Mouse (Mus musculus) heart, embryonic 11.5 days (tissue): ENCODE measurements around the gene Cort. TPM values are rescaled to one million over a fixed set of nuclear protein-coding genes. Genes with fewer than 3 reads are reported as not detected.

Source experiments
- ATAC-seq: fragments of 200-750 bp; cut with Nextera tagmentation; replicated peaks from 2 replicates; pipeline ENCODE4 v1.8.0; 2017; ENCODE audit warnings: moderate library complexity; ENCODE audit not compliant: insufficient number of reproducible peaks, low FRiP score, low TSS enrichment
- H3K27ac ChIP-seq: fragments of 300-500 bp; sonication (generic); 2 replicates; pipeline ENCODE4 v1.5.1; 2014; ENCODE audit warnings: mild to moderate bottlenecking, low read depth, low read length
- H3K27me3 ChIP-seq: fragments of 300-500 bp; sonication (generic); 2 replicates; pipeline ENCODE4 v1.6.1; 2014; ENCODE audit warnings: mild to moderate bottlenecking, low read length, mixed read lengths; ENCODE audit not compliant: control insufficient read depth, insufficient read depth
- H3K36me3 ChIP-seq: fragments of 300-500 bp; sonication (generic); 2 replicates; pipeline ENCODE4 v1.6.1; 2014; ENCODE audit warnings: mild to moderate bottlenecking, low read length, moderate library complexity, mixed read lengths; ENCODE audit not compliant: control insufficient read depth, insufficient read depth
- H3K4me1 ChIP-seq: fragments of 300-500 bp; sonication (generic); 2 replicates; pipeline ENCODE4 v1.6.1; 2014; ENCODE audit warnings: low read length; ENCODE audit not compliant: control insufficient read depth, insufficient read depth
- H3K4me2 ChIP-seq: fragments of 300-500 bp; sonication (generic); 2 replicates; pipeline ENCODE4 v1.6.1; 2014; ENCODE audit warnings: mild to moderate bottlenecking, moderate library complexity
- H3K4me3 ChIP-seq: fragments of 300-500 bp; sonication (generic); 2 replicates; pipeline ENCODE4 v1.5.1; 2014; ENCODE audit warnings: low read depth, low read length
- H3K9ac ChIP-seq: fragments of 300-500 bp; sonication (generic); 2 replicates; pipeline ENCODE4 v1.6.1; 2014; ENCODE audit warnings: mild to moderate bottlenecking, low read depth, low read length, moderate library complexity
- H3K9me3 ChIP-seq: fragments of 300-500 bp; sonication (generic); replicated peaks from 2 replicates; pipeline ENCODE4 v1.6.1; 2016; ENCODE audit warnings: low read length; ENCODE audit not compliant: control insufficient read depth
- WGBS: fragments of 180-500 bp; shearing (Covaris S2); extraction: QIAGEN DNeasy Blood & Tissue Kit; methylation state at CpG from one replicate; pipeline ENCODE4 v1.1.7; 2014; ENCODE audit not compliant: insufficient replicate concordance; 5-methylcytosine and 5-hydroxymethylcytosine counted together
- polyA plus RNA-seq: library from polyadenylated mRNA; unstranded; fragments of >200 nt; fragmentation: Nextera tagmentation; extraction: Ambion mirVana; gene quantifications from 2 replicates; pipeline ENCODE4 v1.2.1, GENCODE M21; 2014

The Cort gene
- polyA plus RNA-seq, 1 experiment from 2014 or later: 0.24 TPM

DNA sequence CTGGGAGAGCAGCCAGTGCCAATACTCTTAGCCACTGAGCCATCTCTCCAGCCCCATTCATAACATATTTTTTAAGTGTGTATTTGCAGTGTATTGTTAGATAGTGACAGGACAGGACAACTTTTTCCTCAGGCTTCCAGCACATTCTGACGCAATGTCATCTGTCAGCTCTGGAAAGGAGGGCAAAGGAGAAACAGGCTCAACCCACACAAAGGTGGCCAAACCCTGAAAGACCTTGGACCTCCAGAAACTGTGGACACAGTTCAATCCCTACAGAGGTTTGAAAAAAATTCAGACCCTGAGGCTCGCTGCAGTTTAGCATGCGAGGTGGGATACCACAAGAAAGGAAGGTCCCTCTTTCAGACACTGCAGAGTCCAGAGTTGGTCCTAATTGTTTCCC lies 28.6 kb downstream of the Cort start:
- 72% methylated on average over 3 of the region's 3 CpGs for WGBS
- peaks cover 11% of the 10 kb centered on the region for H3K4me1 ChIP-seq
- H3K36me3 ChIP-seq: no peaks in the 10 kb centered on the region; the same call in 1 of the 2 replicates
- H3K4me3 ChIP-seq: no peak overlapping the region
- H3K9me3 ChIP-seq: no peaks in the 10 kb centered on the region
- H3K27me3 ChIP-seq: no peaks in the 10 kb centered on the region
- H3K27ac ChIP-seq: no peak overlapping the region
- no peak overlapping the region for H3K9ac ChIP-seq
- ATAC-seq: no peak
- peak overlapping the region; percentile 98 for H3K4me2 ChIP-seq

- Histone ChIP-seq H3K36me3 (peaks cover 3% of the 10 kb centered on the region), H3K9me3 (no peaks in the 10 kb centered on the region), H3K4me1 (no peaks in the 10 kb centered on the region), H3K27me3 (no peaks in the 10 kb centered on the region), H3K9ac (no peak overlapping the region), H3K27ac (no peak overlapping the region), H3K4me3 (no peak overlapping the region), H3K4me2 (no peak overlapping the region)
- ATAC-seq: no peak
- 74% methylated on average over 8 of the region's 8 CpGs for WGBS
These were observed 35.2 kb downstream of the Cort start for GRCm38 (mm10) chr4:149091364-149091763.

DNA sequence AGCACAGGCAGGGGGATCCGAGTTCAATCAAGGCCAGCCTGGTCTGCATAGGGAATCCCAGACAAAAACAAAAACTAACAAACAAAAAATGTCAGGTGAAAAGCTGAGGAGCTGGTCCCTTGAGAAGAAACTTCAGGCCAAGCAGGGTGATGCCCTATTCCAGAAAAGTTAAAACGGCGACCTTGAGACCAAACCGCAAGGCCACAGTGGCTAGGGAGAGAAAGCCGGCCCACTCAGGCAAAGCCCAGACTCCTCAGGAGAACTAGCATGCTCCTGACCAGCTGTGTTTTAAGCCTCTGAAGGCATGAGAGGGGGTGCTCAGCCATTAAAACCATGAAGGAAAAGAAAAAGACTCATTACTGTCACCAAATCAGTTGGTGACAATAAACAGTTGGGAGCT lies 41.2 kb downstream of the Cort start:
- 73% methylated on average over 5 of the region's 5 CpGs for WGBS
- Histone ChIP-seq H3K9me3 (no peaks in the 10 kb centered on the region), H3K36me3 (peaks cover 2% of the 10 kb centered on the region; the same call in 1 of the 2 replicates), H3K27me3 (no peaks in the 10 kb centered on the region), H3K27ac (0 out of 2 replicates have a peak overlapping the region, but pooled peaks have one; percentile 2), H3K4me3 (no peak overlapping the region), H3K4me1 (peaks cover 13% of the 10 kb centered on the region; the same call in 1 of the 2 replicates), H3K4me2 (no peak overlapping the region), H3K9ac (no peak overlapping the region)
- ATAC-seq: no peak

DNA sequence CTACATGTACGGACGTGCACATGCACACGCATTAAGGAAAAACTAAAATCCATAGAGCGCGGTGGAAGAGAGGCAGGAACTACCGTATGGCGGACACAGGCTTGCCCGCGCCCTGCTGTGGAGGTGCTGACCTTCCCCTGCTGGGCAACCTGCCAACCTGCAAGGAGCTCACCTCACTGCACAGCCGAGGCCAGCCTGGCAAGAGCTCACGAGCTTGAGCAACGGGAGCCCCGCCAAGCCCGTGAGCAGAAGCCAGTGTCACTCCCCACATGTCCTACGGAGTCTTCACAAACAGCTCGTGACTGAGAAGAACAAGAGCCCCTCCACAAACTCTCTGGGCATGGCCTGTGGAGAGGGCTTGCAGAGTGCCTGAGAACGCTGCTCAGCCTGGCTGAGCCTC lies 45.0 kb downstream of the Cort start:
- no peak overlapping the region; the same call in 1 of the 2 replicates for H3K27ac ChIP-seq
- 0 out of 2 replicates have a peak overlapping the region, but pooled peaks have one; percentile 2 for H3K9ac ChIP-seq
- H3K36me3 ChIP-seq: peaks cover 2% of the 10 kb centered on the region; the same call in 1 of the 2 replicates
- no peak overlapping the region for H3K4me2 ChIP-seq
- peak; percentile 53; the same call in 1 of the 2 replicates for ATAC-seq
- no peaks in the 10 kb centered on the region for H3K27me3 ChIP-seq
- 74% methylated on average over 17 of the region's 17 CpGs for WGBS
- no peaks in the 10 kb centered on the region for H3K9me3 ChIP-seq
- peaks cover 17% of the 10 kb centered on the region for H3K4me1 ChIP-seq
- no peak overlapping the region for H3K4me3 ChIP-seq

- Histone ChIP-seq H3K36me3 (peaks cover 5% of the 10 kb centered on the region; the same call in 1 of the 2 replicates), H3K4me2 (no peak overlapping the region), H3K9me3 (no peaks in the 10 kb centered on the region), H3K4me1 (peaks cover 19% of the 10 kb centered on the region), H3K4me3 (no peak overlapping the region), H3K27me3 (no peaks in the 10 kb centered on the region), H3K9ac (no peak overlapping the region), H3K27ac (no peak overlapping the region)
- ATAC-seq: no peak
- 83% methylated on average over 8 of the region's 8 CpGs for WGBS
These were observed 46.5 kb downstream of the Cort start for GRCm38 (mm10) chr4:149080111-149080510.

DNA sequence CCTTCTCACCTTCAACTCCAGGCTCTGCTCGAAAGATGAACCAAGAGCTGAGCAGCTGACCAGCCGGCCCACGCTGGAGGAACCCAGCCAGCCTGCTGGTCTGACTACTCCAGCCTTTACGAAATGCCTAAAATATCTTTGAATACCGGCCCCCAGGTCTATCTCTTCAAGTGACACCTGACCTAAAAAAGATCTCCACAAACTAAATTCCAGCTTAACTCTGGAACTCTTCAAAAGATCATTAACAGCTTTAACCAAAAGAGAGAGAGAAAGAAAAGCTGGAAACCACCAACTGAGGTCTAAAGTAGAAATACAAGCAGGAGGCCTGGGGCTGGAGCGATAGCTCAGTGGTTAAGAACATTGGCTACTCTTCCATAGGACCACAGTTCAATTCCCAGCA lies 46.9 kb downstream of the Cort start:
- H3K9me3 ChIP-seq: no peaks in the 10 kb centered on the region
- no peak for ATAC-seq
- H3K27ac ChIP-seq: no peak overlapping the region
- WGBS: 61% methylated on average over 6 of the region's 6 CpGs
- no peak overlapping the region for H3K4me2 ChIP-seq
- H3K4me3 ChIP-seq: no peak overlapping the region
- H3K36me3 ChIP-seq: peaks cover 8% of the 10 kb centered on the region; the same call in 1 of the 2 replicates
- H3K4me1 ChIP-seq: peaks cover 19% of the 10 kb centered on the region
- H3K9ac ChIP-seq: no peak overlapping the region
- H3K27me3 ChIP-seq: no peaks in the 10 kb centered on the region

GRCm38 (mm10) chr4:149078261-149078660 lies 48.3 kb downstream of the Cort start:
- Histone ChIP-seq H3K4me1 (peaks cover 25% of the 10 kb centered on the region), H3K9me3 (no peaks in the 10 kb centered on the region), H3K27ac (no peak overlapping the region), H3K4me2 (no peak overlapping the region), H3K4me3 (no peak overlapping the region), H3K9ac (no peak overlapping the region), H3K36me3 (peaks cover 8% of the 10 kb centered on the region; the same call in 1 of the 2 replicates), H3K27me3 (no peaks in the 10 kb centered on the region)
- ATAC-seq: no peak
- WGBS: 68% methylated on average over 4 of the region's 4 CpGs

DNA sequence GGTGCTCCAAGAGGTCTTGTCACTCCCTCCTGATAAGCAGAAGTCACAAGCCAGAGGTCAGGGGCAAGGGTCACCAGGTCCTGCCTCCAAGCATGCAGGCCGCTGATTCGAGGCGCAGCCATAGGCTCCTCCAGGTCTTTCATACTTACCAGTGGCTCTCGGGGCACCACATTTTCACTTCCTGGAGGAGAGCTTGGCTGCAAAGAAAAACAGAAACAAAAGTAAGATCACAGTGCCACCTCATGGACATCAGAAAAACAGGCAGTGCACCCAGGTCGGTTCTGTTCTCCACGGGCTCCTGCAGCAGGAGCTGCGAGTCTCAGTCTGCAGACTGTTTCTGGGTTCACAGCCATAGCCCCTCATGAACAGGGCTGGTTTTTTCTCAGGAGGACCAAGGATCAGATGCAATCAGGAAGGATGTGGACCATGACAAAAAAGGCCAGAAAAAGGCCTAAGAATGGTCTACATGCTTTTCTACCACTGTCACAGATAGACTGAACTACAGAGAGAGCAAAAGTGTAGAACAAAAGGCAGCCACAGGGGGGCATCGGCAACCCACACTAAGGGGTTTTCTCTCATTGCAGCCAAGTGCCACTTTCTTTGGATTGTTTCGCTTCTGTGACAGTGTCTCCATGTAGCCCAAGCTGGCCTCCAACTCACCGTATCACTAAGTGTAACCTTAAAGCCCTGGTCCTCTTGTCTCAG lies 50.5 kb downstream of the Cort start:
- Histone ChIP-seq H3K27ac (no peak overlapping the region), H3K4me1 (peaks cover 23% of the 10 kb centered on the region), H3K9ac (no peak overlapping the region), H3K4me3 (no peak overlapping the region), H3K36me3 (peaks cover 13% of the 10 kb centered on the region), H3K27me3 (no peaks in the 10 kb centered on the region), H3K4me2 (peak overlapping the region; percentile 22; the same call in 1 of the 2 replicates), H3K9me3 (no peaks in the 10 kb centered on the region)
- WGBS: 30% methylated on average over 10 of the region's 10 CpGs
- peak; percentile 29; the same call in 1 of the 2 replicates for ATAC-seq

GRCm38 (mm10) chr4:149075073-149075472 lies 51.5 kb downstream of the Cort start:
- H3K4me3 ChIP-seq: no peak overlapping the region
- no peak for ATAC-seq
- no peaks in the 10 kb centered on the region for H3K27me3 ChIP-seq
- H3K4me1 ChIP-seq: peaks cover 33% of the 10 kb centered on the region
- 91% methylated on average over 13 of the region's 13 CpGs for WGBS
- H3K36me3 ChIP-seq: peaks cover 13% of the 10 kb centered on the region
- H3K27ac ChIP-seq: no peak overlapping the region
- no peak overlapping the region for H3K4me2 ChIP-seq
- H3K9me3 ChIP-seq: no peaks in the 10 kb centered on the region
- H3K9ac ChIP-seq: no peak overlapping the region
